Mouse (Mus musculus): Measurements from ENCODE around the gene Nwd1. TPM values are rescaled to one million over a fixed set of nuclear protein-coding genes. Genes with fewer than 3 reads are reported as not detected.

Nwd1 gene
- polyA plus RNA-seq, 1 experiment = 0.05 TPM

GRCm38 (mm10) chr8:72756771-72757390 lies 110.4 kb downstream of the Nwd1 start:
- Histone ChIP-seq H3K79me2 (ENCODE audit: control insufficient read depth, insufficient read depth) (no peaks in the 10 kb centered on the region), H3K36me3 (ENCODE audit: control insufficient read depth, insufficient read depth) (peaks cover 38% of the 10 kb centered on the region), H3K79me3 (ENCODE audit: low read depth) (no peaks in the 10 kb centered on the region), H3ac (ENCODE audit: control insufficient read depth, insufficient read length, low read depth) (no peak overlapping the region), H3K27me3 (ENCODE audit: control insufficient read depth, insufficient read depth, insufficient read length) (no peaks in the 10 kb centered on the region), H3K4me3 (ENCODE audit: insufficient read depth, poor library complexity, severe bottlenecking) (no peak overlapping the region)
- TF ChIP-seq CTCF (IDR thresholded peaks at IDR 0.05; ENCODE audit: control insufficient read depth, insufficient read depth, insufficient read length) (no peak), MYOG (IDR thresholded peaks at IDR 0.05; ENCODE audit: control insufficient read depth, extremely low read depth, insufficient read length) (no peak), CEBPB (IDR thresholded peaks at IDR 0.05; ENCODE audit: low read depth) (no peak), FOSL1 (IDR thresholded peaks at IDR 0.05; ENCODE audit: insufficient read depth, low read length, poor library complexity, severe bottlenecking) (no peak), MAX (IDR thresholded peaks at IDR 0.05) (no peak), USF1 (IDR thresholded peaks at IDR 0.05; ENCODE audit: low read depth) (no peak), MYOD1 (IDR thresholded peaks at IDR 0.05; ENCODE audit: control insufficient read depth, insufficient read length, low read depth) (no peak)

GRCm38 (mm10) chr8:72757426-72758195 lies 111.1 kb downstream of the Nwd1 start:
- Histone ChIP-seq H3K79me3 (ENCODE audit: low read depth) (no peaks in the 10 kb centered on the region), H3K79me2 (ENCODE audit: control insufficient read depth, insufficient read depth) (no peaks in the 10 kb centered on the region), H3ac (ENCODE audit: control insufficient read depth, insufficient read length, low read depth) (no peak overlapping the region), H3K27me3 (ENCODE audit: control insufficient read depth, insufficient read depth, insufficient read length) (no peaks in the 10 kb centered on the region), H3K36me3 (ENCODE audit: control insufficient read depth, insufficient read depth) (peaks cover 37% of the 10 kb centered on the region), H3K4me3 (ENCODE audit: insufficient read depth, poor library complexity, severe bottlenecking) (no peak overlapping the region)
- TF ChIP-seq FOSL1 (IDR thresholded peaks at IDR 0.05; ENCODE audit: insufficient read depth, low read length, poor library complexity, severe bottlenecking) = no peak
- TF ChIP-seq CTCF (IDR thresholded peaks at IDR 0.05; ENCODE audit: control insufficient read depth, insufficient read depth, insufficient read length) = no peak
- TF ChIP-seq MYOG (IDR thresholded peaks at IDR 0.05; ENCODE audit: control insufficient read depth, extremely low read depth, insufficient read length) = no peak
- no peak for TF ChIP-seq MAX (IDR thresholded peaks at IDR 0.05)
- TF ChIP-seq CEBPB (IDR thresholded peaks at IDR 0.05; ENCODE audit: low read depth) = no peak
- no peak for TF ChIP-seq USF1 (IDR thresholded peaks at IDR 0.05; ENCODE audit: low read depth)

- no peak overlapping the region for H3K4me3 ChIP-seq (ENCODE audit: insufficient read depth, poor library complexity, severe bottlenecking)
- H3K79me2 ChIP-seq (ENCODE audit: control insufficient read depth, insufficient read depth) = no peaks in the 10 kb centered on the region
- H3K36me3 ChIP-seq (ENCODE audit: control insufficient read depth, insufficient read depth) = peaks cover 31% of the 10 kb centered on the region
- H3K27me3 ChIP-seq (ENCODE audit: control insufficient read depth, insufficient read depth, insufficient read length) = no peaks in the 10 kb centered on the region
- H3ac ChIP-seq (ENCODE audit: control insufficient read depth, insufficient read length, low read depth) = no peak overlapping the region
- TF ChIP-seq MAX (IDR thresholded peaks at IDR 0.05) = no peak
- TF ChIP-seq CTCF (IDR thresholded peaks at IDR 0.05; ENCODE audit: control insufficient read depth, insufficient read depth, insufficient read length) = no peak
- TF ChIP-seq CEBPB (IDR thresholded peaks at IDR 0.05; ENCODE audit: low read depth) = no peak
- no peak for TF ChIP-seq USF1 (IDR thresholded peaks at IDR 0.05; ENCODE audit: low read depth)
- no peak for TF ChIP-seq FOSL1 (IDR thresholded peaks at IDR 0.05; ENCODE audit: insufficient read depth, low read length, poor library complexity, severe bottlenecking)
- no peak for TF ChIP-seq MYOG (IDR thresholded peaks at IDR 0.05; ENCODE audit: control insufficient read depth, extremely low read depth, insufficient read length)
- no peak for TF ChIP-seq MYOD1 (IDR thresholded peaks at IDR 0.05; ENCODE audit: control insufficient read depth, insufficient read length, low read depth)
- H3K79me3 ChIP-seq (ENCODE audit: low read depth) = no peaks in the 10 kb centered on the region
Observed at GRCm38 (mm10) chr8:72758310-72758709, 111.8 kb downstream of the Nwd1 start.

GRCm38 (mm10) chr8:72760216-72760615 lies 113.7 kb downstream of the Nwd1 start:
- TF ChIP-seq MYOD1 (IDR thresholded peaks at IDR 0.05; ENCODE audit: control insufficient read depth, insufficient read length, low read depth) = no peak
- TF ChIP-seq USF1 (IDR thresholded peaks at IDR 0.05; ENCODE audit: low read depth) = no peak
- no peak for TF ChIP-seq CEBPB (IDR thresholded peaks at IDR 0.05; ENCODE audit: low read depth)
- no peak for TF ChIP-seq FOSL1 (IDR thresholded peaks at IDR 0.05; ENCODE audit: insufficient read depth, low read length, poor library complexity, severe bottlenecking)
- H3K4me3 ChIP-seq (ENCODE audit: insufficient read depth, poor library complexity, severe bottlenecking) = no peak overlapping the region

GRCm38 (mm10) chr8:72761322-72762051 lies 115.0 kb downstream of the Nwd1 start, which contains the start of gene F2rl3:
F2rl3 (plus strand) TSS chr8:72761880.
- H3ac ChIP-seq (ENCODE audit: control insufficient read depth, insufficient read length, low read depth) = no peak within 1 kb of the TSS
- peaks cover 14% of the 10 kb centered on the region for H3K36me3 ChIP-seq (ENCODE audit: control insufficient read depth, insufficient read depth)
- TF ChIP-seq MAX (IDR thresholded peaks at IDR 0.05) = no peak
- TF ChIP-seq MYOD1 (IDR thresholded peaks at IDR 0.05; ENCODE audit: control insufficient read depth, insufficient read length, low read depth) = no peak
- TF ChIP-seq USF1 (IDR thresholded peaks at IDR 0.05; ENCODE audit: low read depth) = no peak
- TF ChIP-seq CEBPB (IDR thresholded peaks at IDR 0.05; ENCODE audit: low read depth) = no peak
- TF ChIP-seq FOSL1 (IDR thresholded peaks at IDR 0.05; ENCODE audit: insufficient read depth, low read length, poor library complexity, severe bottlenecking) = no peak
- no peak for TF ChIP-seq CTCF (IDR thresholded peaks at IDR 0.05; ENCODE audit: control insufficient read depth, insufficient read depth, insufficient read length)
- TF ChIP-seq MYOG (IDR thresholded peaks at IDR 0.05; ENCODE audit: control insufficient read depth, extremely low read depth, insufficient read length) = no peak
- H3K79me2 ChIP-seq (ENCODE audit: control insufficient read depth, insufficient read depth) = no peaks in the 10 kb centered on the region
- H3K4me3 ChIP-seq (ENCODE audit: insufficient read depth, poor library complexity, severe bottlenecking) = no peak within 1 kb of the TSS
- no peaks in the 10 kb centered on the region for H3K27me3 ChIP-seq (ENCODE audit: control insufficient read depth, insufficient read depth, insufficient read length)
- H3K79me3 ChIP-seq (ENCODE audit: low read depth) = no peaks in the 10 kb centered on the region

More at GRCm38 (mm10) chr8:72760216-72760615, 113.7 kb downstream of the Nwd1 start:
- Histone ChIP-seq H3ac (ENCODE audit: control insufficient read depth, insufficient read length, low read depth) (no peak overlapping the region), H3K79me2 (ENCODE audit: control insufficient read depth, insufficient read depth) (no peaks in the 10 kb centered on the region), H3K36me3 (ENCODE audit: control insufficient read depth, insufficient read depth) (peaks cover 17% of the 10 kb centered on the region), H3K79me3 (ENCODE audit: low read depth) (no peaks in the 10 kb centered on the region), H3K27me3 (ENCODE audit: control insufficient read depth, insufficient read depth, insufficient read length) (no peaks in the 10 kb centered on the region)

All from C2C12 (cell line).